Mouse (Mus musculus): Measurements from ENCODE around the gene Olfr1008. TPM values are rescaled to one million over a fixed set of nuclear protein-coding genes. Genes with fewer than 3 reads are reported as not detected.

Olfr1008 gene
- polyA plus RNA-seq, 1 experiment from 2014 or later: not detected

Other genes with a start within 250 kb of the Olfr1008 start
- not detected in 2 replicates for gene Olfr995, start 245.8 kb upstream of the Olfr1008 start, polyA plus RNA-seq (2014; fragmentation: Nextera tagmentation; extraction: Ambion mirVana)
- 0.17 TPM in 1 of 2 replicates, not detected in the other for gene 4833423E24Rik, start 170.4 kb upstream of the Olfr1008 start, polyA plus RNA-seq (2014; fragmentation: Nextera tagmentation; extraction: Ambion mirVana)
- gene Olfr996, start 110.2 kb upstream of the Olfr1008 start, polyA plus RNA-seq (2014; fragmentation: Nextera tagmentation; extraction: Ambion mirVana): not detected in 2 replicates
- not detected in 2 replicates for gene Olfr998, start 100.5 kb upstream of the Olfr1008 start, polyA plus RNA-seq (2014; fragmentation: Nextera tagmentation; extraction: Ambion mirVana)
- not detected in 2 replicates for gene Olfr1000, start 77.5 kb upstream of the Olfr1008 start, polyA plus RNA-seq (2014; fragmentation: Nextera tagmentation; extraction: Ambion mirVana)
- gene Olfr1002, start 38.7 kb upstream of the Olfr1008 start, polyA plus RNA-seq (2014; fragmentation: Nextera tagmentation; extraction: Ambion mirVana): not detected in 2 replicates
- gene Olfr154, start 25.0 kb upstream of the Olfr1008 start, polyA plus RNA-seq (2014; fragmentation: Nextera tagmentation; extraction: Ambion mirVana): not detected in 2 replicates
- gene Olfr1006, start 10.7 kb upstream of the Olfr1008 start, polyA plus RNA-seq (2014; fragmentation: Nextera tagmentation; extraction: Ambion mirVana): not detected in 2 replicates
- gene Olfr1009, start 26.0 kb downstream of the Olfr1008 start, polyA plus RNA-seq (2014; fragmentation: Nextera tagmentation; extraction: Ambion mirVana): not detected in 2 replicates
- gene Olfr1012, start 73.3 kb downstream of the Olfr1008 start, polyA plus RNA-seq (2014; fragmentation: Nextera tagmentation; extraction: Ambion mirVana): not detected in 2 replicates
- not detected in 2 replicates for gene Olfr1013, start 77.7 kb downstream of the Olfr1008 start, polyA plus RNA-seq (2014; fragmentation: Nextera tagmentation; extraction: Ambion mirVana)
- gene Olfr1014, start 83.3 kb downstream of the Olfr1008 start, polyA plus RNA-seq (2014; fragmentation: Nextera tagmentation; extraction: Ambion mirVana): not detected in 2 replicates
- not detected in 2 replicates for gene Olfr1015, start 92.6 kb downstream of the Olfr1008 start, polyA plus RNA-seq (2014; fragmentation: Nextera tagmentation; extraction: Ambion mirVana)
- not detected in 2 replicates for gene Olfr1016, start 113.1 kb downstream of the Olfr1008 start, polyA plus RNA-seq (2014; fragmentation: Nextera tagmentation; extraction: Ambion mirVana)
- not detected in 2 replicates for gene Olfr1018, start 129.0 kb downstream of the Olfr1008 start, polyA plus RNA-seq (2014; fragmentation: Nextera tagmentation; extraction: Ambion mirVana)
- not detected in 2 replicates for gene Olfr1019, start 156.1 kb downstream of the Olfr1008 start, polyA plus RNA-seq (2014; fragmentation: Nextera tagmentation; extraction: Ambion mirVana)
- gene Olfr1020, start 157.6 kb downstream of the Olfr1008 start, polyA plus RNA-seq (2014; fragmentation: Nextera tagmentation; extraction: Ambion mirVana): not detected in 2 replicates
- not detected in 2 replicates for gene Olfr1022, start 179.2 kb downstream of the Olfr1008 start, polyA plus RNA-seq (2014; fragmentation: Nextera tagmentation; extraction: Ambion mirVana)
- gene Olfr1023, start 196.2 kb downstream of the Olfr1008 start, polyA plus RNA-seq (2014; fragmentation: Nextera tagmentation; extraction: Ambion mirVana): not detected in 2 replicates
- not detected in 2 replicates for gene Olfr1024, start 215.6 kb downstream of the Olfr1008 start, polyA plus RNA-seq (2014; fragmentation: Nextera tagmentation; extraction: Ambion mirVana)
- not detected in 2 replicates for gene Olfr1025-ps1, start 225.8 kb downstream of the Olfr1008 start, polyA plus RNA-seq (2014; fragmentation: Nextera tagmentation; extraction: Ambion mirVana)
- gene Olfr1026, start 232.1 kb downstream of the Olfr1008 start, polyA plus RNA-seq (2014; fragmentation: Nextera tagmentation; extraction: Ambion mirVana): not detected in 2 replicates

Data from hindbrain, embryonic 11.5 days (tissue).